Mouse (Mus musculus): Measurements from ENCODE around the gene Gna13.

Gna13 gene

GRCm38 (mm10) chr11:109375412-109375811 is 12.8 kb downstream of the Gna13 start:
- DNase-seq (ENCODE audit: low read depth, low spot score): no peak

- DNase-seq (ENCODE audit: low read depth, low spot score): no peak
These were observed 14.0 kb downstream of the Gna13 start for GRCm38 (mm10) chr11:109376484-109377143.

GRCm38 (mm10) chr11:109377477-109377876 is 14.8 kb downstream of the Gna13 start:
- DNase-seq (ENCODE audit: low read depth, low spot score): no peak

- no peak for DNase-seq (ENCODE audit: low read depth, low spot score)
These were observed 15.4 kb downstream of the Gna13 start for GRCm38 (mm10) chr11:109378051-109378450.

- no peak for DNase-seq (ENCODE audit: low read depth, low spot score)
These were observed 18.0 kb downstream of the Gna13 start for GRCm38 (mm10) chr11:109380662-109381061.

GRCm38 (mm10) chr11:109385296-109385695 is 22.7 kb downstream of the Gna13 start:
- DNase-seq (ENCODE audit: low read depth, low spot score): no peak

- DNase-seq (ENCODE audit: low read depth, low spot score): no peak
These were observed 26.4 kb downstream of the Gna13 start for GRCm38 (mm10) chr11:109389046-109389445.

GRCm38 (mm10) chr11:109391200-109391599 is 28.6 kb downstream of the Gna13 start:
- DNase-seq (ENCODE audit: low read depth, low spot score): no peak

- DNase-seq (ENCODE audit: low read depth, low spot score): no peak
These were observed 29.1 kb downstream of the Gna13 start for GRCm38 (mm10) chr11:109391760-109392159.

GRCm38 (mm10) chr11:109392601-109393000 is 30.0 kb downstream of the Gna13 start:
- no peak for DNase-seq (ENCODE audit: low read depth, low spot score)

GRCm38 (mm10) chr11:109394758-109395157 is 32.1 kb downstream of the Gna13 start:
- DNase-seq (ENCODE audit: low read depth, low spot score): no peak

GRCm38 (mm10) chr11:109395291-109395690 is 32.7 kb downstream of the Gna13 start:
- DNase-seq (ENCODE audit: low read depth, low spot score): no peak

- DNase-seq (ENCODE audit: low read depth, low spot score): no peak
These were observed 43.8 kb downstream of the Gna13 start for GRCm38 (mm10) chr11:109406431-109406830.

GRCm38 (mm10) chr11:109410197-109410980 is 47.8 kb downstream of the Gna13 start:
- DNase-seq (ENCODE audit: low read depth, low spot score): no peak

- DNase-seq (ENCODE audit: low read depth, low spot score): no peak
These were observed 51.0 kb downstream of the Gna13 start, which contains the start of gene 9930022D16Rik for GRCm38 (mm10) chr11:109413617-109414016. 9930022D16Rik (plus strand) TSS chr11:109413917.

- no peak for DNase-seq (ENCODE audit: low read depth, low spot score)
These were observed 52.2 kb downstream of the Gna13 start for GRCm38 (mm10) chr11:109414802-109415201.

- no peak for DNase-seq (ENCODE audit: low read depth, low spot score)
These were observed 54.2 kb downstream of the Gna13 start for GRCm38 (mm10) chr11:109416709-109417420.

GRCm38 (mm10) chr11:109417472-109418040 is 54.9 kb downstream of the Gna13 start:
- DNase-seq (ENCODE audit: low read depth, low spot score): no peak

- DNase-seq (ENCODE audit: low read depth, low spot score): no peak
These were observed 56.8 kb downstream of the Gna13 start for GRCm38 (mm10) chr11:109419461-109419860.

GRCm38 (mm10) chr11:109419961-109420566 is 57.4 kb downstream of the Gna13 start:
- no peak for DNase-seq (ENCODE audit: low read depth, low spot score)

- DNase-seq (ENCODE audit: low read depth, low spot score): no peak
These were observed 57.9 kb downstream of the Gna13 start for GRCm38 (mm10) chr11:109420567-109420962.

- no peak for DNase-seq (ENCODE audit: low read depth, low spot score)
These were observed 58.6 kb downstream of the Gna13 start for GRCm38 (mm10) chr11:109421205-109421604.
